Mouse (Mus musculus): Measurements from ENCODE around the gene Slc4a8.
A peak's percentile ranks its signal among the peaks of the same experiment; 100 is the strongest.

Gene Slc4a8

GRCm38 (mm10) chr15:100836729-100837128 is 75.2 kb downstream of the Slc4a8 start:
- no peak for DNase-seq

DNA sequence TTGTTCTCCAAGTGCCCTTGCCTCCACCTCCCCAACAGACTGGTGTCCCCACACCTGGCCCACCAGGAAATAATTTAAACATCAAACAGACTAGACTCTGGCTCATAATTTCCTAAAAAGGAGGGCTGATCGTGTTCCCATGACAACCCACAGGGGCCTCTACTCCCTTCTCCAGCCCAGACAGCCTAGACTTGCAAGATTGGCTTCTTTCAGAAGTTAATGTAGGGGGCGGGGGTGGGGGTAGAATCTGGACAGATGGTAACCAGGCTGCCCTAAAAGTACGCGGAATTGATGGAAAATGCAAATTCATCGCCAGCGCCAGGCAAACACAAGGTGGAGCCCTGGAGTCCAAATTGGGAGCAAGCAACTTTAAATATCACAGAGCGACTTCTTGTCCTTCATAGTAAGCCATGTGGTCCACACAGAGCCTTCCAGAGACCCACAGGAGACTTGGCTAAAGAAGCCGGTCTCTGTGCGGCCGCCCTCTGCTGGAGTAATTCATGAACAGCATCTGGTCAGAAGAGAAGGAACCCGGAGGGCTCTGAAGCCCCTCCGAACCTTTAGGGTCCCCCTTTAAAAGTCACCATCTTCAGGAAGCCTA is 77.2 kb downstream of the Slc4a8 start:
- no peak for DNase-seq

DNA sequence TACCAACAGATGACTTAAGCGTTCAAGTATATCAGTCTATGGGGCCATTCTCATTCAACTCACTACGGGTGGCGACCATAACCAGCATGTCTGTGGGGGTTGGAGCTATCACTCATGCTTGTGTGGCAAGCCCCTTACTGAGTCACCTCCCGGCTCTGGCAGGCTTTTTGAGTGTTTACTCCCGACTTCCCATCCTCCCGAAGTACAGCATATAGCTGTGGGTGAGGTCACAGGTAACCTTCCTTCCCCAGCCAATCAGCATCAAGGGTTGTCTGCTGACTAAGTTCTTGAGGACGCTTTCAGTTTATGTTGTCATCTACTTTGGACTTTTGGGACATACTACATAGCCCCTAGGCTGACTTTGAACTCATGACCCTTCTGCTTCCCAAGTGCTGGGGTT is 82.8 kb downstream of the Slc4a8 start:
- no peak for DNase-seq

- DNase-seq: no peak
Observed at GRCm38 (mm10) chr15:100845049-100845879, 83.7 kb downstream of the Slc4a8 start.

GRCm38 (mm10) chr15:100847193-100847592 is 85.6 kb downstream of the Slc4a8 start:
- DNase-seq: no peak

GRCm38 (mm10) chr15:100857586-100857985 is 96.0 kb downstream of the Slc4a8 start:
- DNase-seq: no peak

GRCm38 (mm10) chr15:100860856-100861255 is 99.3 kb downstream of the Slc4a8 start:
- DNase-seq: no peak

- no peak for DNase-seq
Observed at GRCm38 (mm10) chr15:100865556-100865955, 104.0 kb downstream of the Slc4a8 start.

- DNase-seq: no peak
Observed at GRCm38 (mm10) chr15:100869558-100869957, 108.0 kb downstream of the Slc4a8 start, which contains the start of gene Scn8a. Gene Scn8a, plus strand, starts transcription at chr15:100869858.

DNA sequence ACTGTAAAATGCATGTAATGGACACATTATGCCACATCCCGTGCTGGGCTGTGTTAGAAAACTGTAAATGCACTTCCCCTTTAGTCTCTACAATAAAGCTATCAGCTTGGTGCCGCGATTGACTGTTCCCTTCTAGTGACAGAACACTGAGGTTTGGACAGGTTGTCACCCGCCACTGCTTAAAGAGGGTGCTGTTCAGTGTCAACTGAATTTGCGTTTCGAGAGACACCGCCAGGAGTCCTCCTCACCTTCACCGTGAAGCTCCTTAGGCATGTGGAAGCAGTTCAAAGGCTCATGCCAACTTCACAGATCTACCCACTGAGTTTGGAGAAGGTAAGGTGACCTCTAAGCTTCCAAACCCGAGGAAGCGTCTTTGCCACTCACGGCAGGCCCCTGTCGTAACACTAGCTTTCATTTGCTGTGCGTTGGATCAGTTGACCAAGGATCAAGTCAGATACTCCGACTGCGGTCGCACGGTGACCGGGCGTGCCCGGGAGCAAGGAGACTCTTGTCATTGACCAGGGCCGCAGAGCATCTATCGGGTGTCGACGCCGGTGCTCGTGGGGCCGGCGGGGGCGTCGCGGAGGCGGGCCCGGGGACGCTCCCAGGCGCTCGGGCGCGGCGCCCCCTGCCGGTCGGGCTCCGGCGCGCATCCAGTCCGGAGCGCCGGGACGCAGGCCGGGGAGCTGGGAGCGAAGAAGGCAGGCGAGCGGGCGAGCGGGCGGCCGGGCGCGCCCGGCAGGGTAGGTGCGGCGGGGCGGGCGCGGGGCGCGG is 108.6 kb downstream of the Slc4a8 start:
- DNase-seq: peak; percentile 83

GRCm38 (mm10) chr15:100870775-100871106 is 109.2 kb downstream of the Slc4a8 start:
- DNase-seq: no peak

GRCm38 (mm10) chr15:100871107-100872011 is 109.8 kb downstream of the Slc4a8 start:
- DNase-seq: peak; percentile 69

- peak; percentile 45 for DNase-seq
Observed at GRCm38 (mm10) chr15:100873155-100873554, 111.6 kb downstream of the Slc4a8 start.

Measured in right cerebral cortex, postnatal 25 days (tissue).